Mouse (Mus musculus) spleen, embryonic (tissue): ENCODE measurements at regions not wholly inside any gene's neighbourhood (a gene's known extent, or its start where the extent isn't known, plus 50 kb on each side); places are given as distances from the start of the nearest gene placed in this dataset.

ENCODE experiments used
- CTCF ChIA-PET: fragments of 350-600 bp; sonication (Branson Sonifier 250); formaldehyde crosslinking; loops from one replicate; lab custom pipeline; 2022; lab: Charles Lee

DNA sequence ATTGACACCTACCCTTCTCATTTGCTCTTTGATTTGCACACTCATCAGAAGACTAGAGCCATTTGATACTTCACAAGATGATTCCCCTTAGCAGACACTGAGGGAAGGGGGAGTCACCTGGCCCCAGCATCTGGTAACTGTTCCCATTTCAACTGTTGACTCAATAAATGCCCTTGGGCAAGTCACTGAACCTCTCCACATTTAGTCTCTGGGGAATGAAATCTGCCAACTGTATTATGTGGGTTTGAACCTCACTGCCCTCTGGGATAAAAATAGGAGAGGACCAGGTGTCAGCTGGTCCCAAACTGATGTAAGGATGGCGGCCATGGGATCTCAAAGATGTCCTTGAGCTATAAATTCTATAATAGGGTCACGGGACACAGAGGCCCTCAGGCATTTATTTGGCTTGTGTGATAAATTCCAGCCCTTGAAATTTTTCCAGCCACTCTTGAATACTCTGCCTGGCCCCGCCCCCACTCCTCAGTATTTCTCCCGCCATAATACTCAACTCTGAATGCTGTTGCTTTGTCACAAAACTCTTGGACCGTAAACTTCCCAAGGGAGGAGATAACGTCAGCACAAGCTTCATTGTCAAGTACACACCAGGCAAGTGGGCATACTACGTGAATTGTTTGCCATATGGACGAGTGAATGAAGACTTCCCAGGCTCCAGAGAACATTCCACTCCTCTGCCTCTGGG is 155.5 kb downstream of the Qrsl1 start:
- CTCF ChIA-PET = interaction anchor here (0.6 kb wide), 1 partner anchor 98 kb away, joined by 4 read pairs; no protein-coding TSS in a partner anchor

DNA sequence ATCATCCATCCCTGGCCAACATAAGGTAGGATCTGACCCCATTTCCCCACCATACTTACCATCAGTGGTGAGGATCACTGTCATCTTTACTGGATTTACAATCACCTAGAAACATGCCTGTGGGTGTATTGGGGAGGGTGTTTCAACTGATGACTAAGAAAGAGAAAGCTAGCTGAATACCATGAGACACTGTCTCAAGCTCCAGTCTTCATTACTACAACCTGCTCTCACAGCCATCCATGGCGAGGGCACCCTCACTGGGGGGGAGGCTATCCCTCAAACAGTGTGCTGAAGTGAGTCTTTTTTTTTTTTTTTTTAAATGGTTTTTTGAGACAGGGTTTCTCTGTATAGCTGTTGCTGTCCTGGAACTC is 154.9 kb downstream of the Qrsl1 start:
- CTCF ChIA-PET = interaction anchor here (0.6 kb wide), 1 partner anchor 98 kb away, joined by 4 read pairs; no protein-coding TSS in a partner anchor

DNA sequence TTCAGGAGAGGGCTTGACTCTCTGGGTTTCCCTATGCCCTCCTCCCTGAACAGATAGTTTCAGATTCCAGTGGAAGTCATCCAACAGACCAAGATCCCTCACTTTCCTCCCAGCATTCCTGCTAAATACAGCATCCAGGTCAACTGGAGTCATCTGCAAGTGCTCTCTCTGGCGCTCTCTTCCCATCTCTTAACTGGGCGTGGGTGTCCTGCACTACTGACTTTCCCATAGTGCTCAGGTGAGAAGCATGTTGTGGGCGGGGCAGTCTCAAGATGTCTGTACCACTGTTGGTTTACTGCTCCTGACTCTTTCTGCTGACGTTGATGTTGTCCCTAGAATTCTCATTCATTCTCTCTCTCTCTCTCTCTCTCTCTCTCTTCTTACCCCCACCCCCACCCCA is 154.0 kb downstream of the Qrsl1 start:
- CTCF ChIA-PET = no interaction called here

DNA sequence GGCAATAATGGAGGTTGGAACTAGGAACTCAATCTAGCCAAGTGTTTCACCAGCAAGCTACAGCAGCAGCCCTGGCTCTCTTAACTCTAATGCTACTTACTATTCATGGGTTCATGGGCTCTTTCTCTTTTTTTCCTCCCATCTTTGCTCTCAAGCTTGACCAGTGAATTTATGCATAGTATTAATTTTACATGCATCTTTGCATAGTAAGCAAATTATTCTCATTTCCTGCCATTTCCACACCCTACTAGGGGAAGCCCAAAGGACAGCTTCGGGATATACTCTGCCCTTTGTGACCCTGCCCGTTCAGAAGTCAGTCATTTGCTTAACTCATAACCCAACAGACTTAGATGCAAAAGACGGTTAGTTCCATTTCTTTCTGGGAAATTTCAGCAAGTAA is 153.2 kb downstream of the Qrsl1 start:
- CTCF ChIA-PET = no interaction called here

DNA sequence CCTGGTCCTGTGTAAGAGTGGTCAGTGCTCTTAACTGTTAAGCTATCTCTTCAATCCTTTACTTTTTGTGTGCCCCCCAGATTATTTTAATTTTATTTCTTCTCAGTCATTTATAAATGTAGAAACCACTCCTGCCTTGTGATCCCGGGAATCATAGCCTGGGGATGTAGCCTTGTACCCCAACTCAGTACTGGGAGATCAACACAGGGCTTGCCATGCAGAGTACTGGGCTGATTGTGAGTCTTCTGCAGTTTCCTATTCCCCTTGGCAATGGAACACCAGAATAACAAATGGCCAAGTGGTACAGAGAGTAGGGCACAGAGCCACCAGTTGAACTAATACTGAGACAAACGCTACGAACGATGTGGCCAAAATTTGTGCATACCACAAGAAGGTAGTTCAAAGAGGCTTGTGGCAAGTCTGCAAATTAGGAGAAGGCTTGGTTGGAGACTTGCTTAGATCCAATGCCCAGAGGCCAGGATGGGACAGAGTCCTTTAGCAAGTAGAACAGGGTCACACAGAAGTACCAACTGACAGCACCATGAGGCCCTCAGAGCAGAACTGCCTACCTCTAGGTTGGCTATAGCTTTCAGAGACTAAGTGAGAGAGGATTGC is 151.9 kb downstream of the Qrsl1 start:
- CTCF ChIA-PET = no interaction called here

DNA sequence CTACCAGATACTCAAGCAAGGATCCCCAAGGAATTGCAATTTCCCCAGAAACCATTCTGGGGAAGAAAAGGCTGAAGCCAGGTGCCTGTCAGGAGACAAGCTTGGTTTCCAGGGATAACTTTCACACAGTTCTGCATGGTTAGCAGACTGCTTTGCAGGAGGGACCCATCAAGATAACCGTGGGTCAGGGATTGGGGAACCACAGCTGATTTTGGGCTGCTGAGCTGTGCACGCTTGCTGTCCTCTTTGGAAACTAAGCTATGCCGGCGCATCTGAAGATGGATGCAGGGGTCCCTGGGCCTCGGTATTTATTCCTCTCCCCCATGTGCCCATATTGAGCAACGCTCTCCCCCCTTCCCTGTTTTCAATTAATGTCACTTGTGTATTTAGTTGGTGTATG is 151.1 kb downstream of the Qrsl1 start:
- CTCF ChIA-PET = no interaction called here

DNA sequence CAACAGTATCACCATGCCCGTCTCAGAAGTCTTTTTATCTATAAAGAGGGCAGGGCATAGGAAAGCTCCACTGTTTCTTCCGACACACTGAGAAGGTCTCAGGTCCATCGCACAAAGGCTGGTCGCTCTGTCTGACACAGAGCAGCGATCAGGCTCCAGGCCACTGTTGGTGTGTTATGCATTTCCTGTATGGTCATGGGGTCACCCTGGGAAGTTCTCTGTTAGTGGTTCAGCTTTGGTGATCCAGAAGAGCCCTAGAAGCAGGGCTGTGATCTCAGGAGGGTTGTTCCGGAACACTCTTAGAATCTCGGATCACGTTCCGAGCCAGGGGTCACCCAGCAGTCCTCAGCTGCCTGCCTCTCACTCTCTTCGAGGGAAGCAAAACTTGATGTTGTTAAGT is 150.7 kb downstream of the Qrsl1 start:
- CTCF ChIA-PET = no interaction called here

DNA sequence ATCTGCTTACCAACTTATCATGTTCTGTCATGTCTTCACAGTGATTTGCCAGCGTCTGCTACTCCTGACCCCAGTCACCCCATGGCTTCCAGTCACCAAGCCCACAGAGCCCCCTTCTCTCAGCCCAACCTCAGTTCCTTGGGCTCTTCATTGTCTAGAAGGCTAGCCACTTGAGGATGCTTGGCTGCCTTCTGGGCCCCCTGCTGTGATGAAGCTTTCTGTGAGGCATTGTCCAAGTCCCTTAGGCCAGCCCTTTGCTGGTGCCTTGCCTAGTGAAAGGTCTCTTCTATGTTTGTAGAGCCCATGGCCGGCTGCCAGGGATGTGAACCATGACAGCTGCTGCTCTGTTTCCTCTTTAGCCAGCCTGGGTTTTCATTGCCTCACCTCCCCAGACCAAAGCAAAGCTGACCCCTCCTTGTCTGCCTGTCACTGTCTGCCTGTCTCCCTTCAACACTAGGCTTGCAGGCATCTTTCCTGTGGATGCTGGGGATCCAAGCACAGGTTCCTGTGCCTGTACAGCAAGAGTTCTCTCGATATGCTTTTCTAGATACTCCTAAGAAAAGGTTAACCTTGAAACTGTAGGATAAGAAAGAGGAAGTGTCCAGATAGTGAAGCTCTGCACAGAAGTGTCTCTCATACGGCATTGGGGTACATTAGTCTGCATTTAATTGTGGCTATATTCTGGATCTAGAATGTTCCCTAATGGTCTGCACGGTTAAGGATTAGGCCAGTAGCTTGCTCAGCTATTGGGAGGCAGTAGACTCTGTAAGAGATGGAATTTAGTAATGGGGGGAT is 149.5 kb downstream of the Qrsl1 start:
- CTCF ChIA-PET = interaction anchor here (0.6 to 1.0 kb wide), 4 partner anchors 13 to 172 kb away, joined by 4 to 5 read pairs (median 4); no protein-coding TSS in a partner anchor

DNA sequence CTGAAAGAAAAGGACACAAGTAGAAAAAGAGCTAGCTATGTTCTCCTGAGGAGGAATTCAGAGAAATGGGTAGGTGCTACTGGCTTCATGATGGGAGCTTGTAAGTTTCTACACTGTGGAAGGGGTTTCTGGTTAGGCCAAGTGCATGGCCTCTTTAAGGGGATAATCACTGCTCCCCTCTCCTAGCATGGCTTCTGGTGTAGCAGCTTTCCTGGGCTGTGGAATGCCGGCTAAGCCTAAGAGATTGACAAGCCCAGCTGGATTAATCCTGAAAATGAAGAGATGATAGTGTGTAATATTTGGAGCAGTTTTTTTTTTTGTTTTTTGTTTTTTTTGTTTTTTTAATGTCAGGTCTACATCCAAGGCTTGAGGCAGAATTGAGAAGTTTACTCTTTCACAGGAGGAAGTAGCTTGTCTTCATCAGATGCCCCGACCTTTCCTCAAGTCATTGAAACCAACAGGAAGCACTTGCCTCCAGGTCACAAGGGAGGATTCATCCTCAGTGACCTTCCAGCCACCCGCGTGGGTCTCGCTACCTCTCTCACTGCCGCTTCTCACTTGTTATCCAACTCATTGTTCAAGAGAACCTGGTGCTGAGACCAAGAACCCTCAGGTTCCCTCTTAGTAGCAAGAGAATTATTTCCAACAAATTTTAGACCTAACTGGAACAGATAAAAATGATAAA is 144.5 kb downstream of the Qrsl1 start:
- CTCF ChIA-PET = no interaction called here

DNA sequence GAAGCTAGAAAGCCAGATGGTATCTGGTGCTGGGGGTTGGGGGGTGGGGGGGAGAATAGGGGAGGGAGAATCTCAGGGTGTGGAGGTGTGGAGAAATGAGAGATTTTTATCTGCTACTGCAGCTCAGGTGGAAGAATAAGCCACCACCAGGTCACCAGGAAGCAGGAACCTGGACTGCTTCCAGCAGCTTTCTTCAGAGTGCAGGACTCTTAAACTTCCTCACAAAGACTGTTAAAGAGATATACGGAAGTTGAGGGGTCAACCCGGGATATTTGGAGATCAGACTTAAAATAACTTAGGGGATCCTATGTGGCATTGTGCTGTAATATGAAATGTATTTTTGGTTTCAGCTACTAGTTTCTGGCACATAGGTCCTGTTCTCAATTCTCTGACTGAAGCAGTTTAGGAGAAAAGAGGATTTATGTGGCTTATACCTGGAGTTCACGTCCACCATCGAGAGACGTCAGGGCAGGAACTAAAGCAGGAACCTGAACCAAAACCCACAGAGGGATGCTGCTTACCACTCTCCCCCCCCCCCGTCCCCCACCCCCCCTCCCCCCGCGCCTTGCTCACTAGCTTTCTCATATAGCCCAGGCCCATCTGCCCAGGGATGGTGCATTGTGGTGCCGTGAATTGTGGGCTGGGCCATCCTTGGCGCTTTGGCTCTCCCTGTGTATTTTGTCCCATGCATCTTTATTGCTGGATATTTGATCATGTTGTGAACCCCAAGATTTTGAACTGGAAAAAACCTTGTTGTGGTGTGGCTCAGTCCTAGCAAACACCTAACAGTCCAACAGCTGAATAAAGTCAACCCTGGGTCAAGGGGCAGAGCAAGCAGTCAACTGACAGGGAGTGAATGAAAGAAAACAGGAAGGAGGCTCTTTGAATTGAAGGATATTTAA is 143.2 kb downstream of the Qrsl1 start:
- CTCF ChIA-PET = interaction anchor here (0.6 kb wide), 2 partner anchors 67 to 1929 kb away, joined by 7 to 20 read pairs; no protein-coding TSS in a partner anchor

DNA sequence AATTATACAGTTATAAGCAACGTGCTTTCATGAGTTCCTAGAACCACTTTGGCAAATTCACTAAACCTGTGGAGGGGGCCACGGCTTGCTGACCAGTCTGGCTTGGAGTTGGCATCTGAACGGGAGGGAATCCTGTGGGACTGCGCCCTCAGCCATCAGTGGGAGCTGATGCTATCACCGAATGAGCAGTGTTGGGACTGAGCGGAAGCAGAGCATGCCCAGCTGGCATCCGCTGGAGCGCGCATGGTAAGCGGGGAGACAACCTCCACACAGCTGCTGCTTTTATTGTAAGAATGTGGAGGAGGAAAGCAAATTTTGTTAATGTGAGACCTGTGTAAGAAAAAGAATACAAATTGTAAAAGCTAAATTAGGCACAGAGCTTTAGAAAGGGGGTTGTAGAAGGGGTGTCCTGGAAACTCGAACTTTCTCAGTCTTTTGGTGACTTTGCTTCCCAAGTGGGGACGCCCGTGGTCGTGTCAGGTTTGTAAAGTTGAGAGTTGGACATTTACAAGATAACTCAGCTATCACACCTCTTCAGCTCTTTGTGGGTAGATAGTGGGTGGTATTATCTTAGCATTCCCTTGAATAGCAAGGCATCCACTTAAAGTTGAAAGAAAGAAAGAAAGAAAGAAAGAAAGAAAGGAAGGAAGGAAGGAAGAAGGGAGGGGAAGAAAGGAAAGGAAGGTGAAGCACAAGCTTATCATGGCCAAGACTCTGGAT is 142.2 kb downstream of the Qrsl1 start:
- CTCF ChIA-PET = no interaction called here

DNA sequence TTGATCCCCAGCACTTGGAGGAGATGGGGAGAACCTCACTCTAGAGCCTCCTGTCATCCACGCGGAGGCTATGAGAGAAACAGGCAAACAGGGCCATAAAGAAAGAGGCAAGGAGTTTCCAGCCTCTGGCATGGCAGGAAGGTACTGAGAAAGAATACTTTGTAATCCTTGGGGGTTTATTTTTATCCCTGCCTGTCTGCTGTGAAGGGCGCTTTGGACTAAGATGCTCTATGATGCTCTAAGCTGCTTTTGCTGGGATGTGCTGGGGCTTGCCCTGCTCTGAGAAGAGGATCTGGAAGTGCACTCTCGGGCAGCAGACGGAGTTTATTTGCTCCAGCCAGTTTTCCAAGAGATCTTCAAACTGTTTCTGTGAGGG is 141.7 kb downstream of the Qrsl1 start:
- CTCF ChIA-PET = no interaction called here

DNA sequence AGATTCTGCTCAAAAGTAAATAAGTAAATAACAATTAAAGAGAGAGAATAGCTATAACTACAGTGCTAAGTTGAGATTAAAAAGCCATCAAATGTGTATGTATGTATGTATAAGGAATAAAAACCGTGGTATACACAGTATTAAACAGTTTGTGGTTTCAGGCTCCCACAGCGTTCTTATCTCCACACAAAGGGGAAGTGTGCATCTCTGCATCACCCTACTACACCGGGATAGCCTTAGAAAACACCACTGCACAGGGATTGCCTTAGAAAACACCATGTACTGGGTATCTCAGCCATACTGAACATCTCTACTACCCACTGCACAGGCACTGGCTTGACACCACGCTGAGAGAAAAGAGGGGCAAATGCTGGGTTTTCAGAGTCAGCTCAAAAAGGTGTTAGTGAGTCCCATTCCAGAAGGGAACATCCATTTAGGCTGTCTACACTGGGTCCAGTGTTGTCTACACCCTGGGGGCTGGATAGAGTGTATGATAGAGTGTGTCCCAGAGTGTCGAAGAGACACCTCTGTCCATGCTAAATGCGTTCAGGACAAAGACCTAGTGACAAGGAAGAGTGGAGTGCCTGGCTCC is 139.5 kb downstream of the Qrsl1 start:
- CTCF ChIA-PET = interaction anchor here (0.6 kb wide), 1 partner anchor 57 kb away, joined by 3 read pairs; no protein-coding TSS in a partner anchor

DNA sequence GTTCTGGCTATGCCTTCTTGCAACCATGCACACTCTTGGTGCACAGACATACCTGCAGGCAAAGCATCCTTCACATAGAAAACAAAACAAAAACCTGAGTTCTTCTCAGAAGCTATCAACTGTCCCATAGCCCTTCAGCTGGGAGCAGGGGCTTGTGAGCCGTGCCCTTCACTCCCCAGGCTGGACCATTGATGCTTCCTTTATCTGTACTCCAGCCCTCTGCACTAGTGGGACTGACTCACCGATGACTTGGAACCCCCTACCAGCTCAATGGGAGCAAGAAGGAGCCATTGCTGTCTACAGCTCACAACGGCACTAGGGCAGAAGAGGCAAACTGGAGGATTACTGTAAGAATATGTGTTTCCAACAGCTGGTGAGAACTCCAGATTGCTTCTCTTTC is 137.0 kb downstream of the Qrsl1 start:
- CTCF ChIA-PET = no interaction called here

DNA sequence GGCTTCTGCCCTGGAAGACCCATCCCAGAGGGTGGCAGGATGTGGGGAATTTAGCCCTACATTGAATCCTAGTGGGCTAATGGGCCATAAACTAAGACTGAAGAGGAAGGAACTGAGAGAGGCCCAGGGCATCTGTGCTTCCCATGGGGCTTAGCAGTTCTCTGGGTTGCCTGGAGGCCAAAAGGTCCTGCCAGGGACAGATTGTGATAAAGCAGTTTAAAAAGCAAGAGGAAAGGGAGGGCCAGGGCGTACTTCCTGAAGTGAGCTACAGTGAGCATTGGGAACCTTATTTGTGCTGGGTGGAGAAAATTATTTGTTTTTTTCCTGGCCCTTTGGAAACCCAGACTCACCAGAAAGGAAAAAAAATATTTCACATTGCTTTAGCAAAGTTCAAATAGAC is 136.3 kb downstream of the Qrsl1 start:
- CTCF ChIA-PET = no interaction called here

DNA sequence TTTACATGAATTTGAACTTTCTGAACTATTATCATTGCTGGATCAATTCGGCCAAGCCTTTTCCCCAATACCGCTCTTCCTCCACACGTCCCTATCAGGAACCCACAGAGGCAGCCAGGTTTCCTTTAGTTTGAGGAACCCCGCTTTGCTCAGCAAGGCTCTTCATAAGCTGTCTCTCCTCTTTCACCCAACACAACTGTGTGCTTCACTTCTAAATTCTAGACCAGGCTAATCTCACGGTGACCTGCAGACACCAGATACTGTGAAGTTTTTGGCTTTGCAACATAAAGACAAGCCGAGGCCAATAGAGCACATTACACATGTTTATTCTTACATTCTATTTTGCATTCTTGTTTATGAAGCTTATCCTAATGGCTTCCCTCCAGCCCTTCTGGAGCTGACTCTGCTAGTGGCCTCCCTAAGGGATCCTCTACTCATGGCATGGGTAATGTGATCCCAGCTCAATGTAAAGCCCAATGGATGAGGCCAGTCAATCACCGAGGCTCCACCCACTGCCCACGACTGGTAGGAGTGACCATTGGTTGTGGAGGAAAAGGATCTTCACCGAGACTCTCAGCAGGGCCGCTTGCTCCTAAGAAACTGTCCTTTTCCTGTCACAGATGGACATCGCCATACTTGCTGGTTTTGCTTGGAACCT is 135.6 kb downstream of the Qrsl1 start:
- CTCF ChIA-PET = no interaction called here

DNA sequence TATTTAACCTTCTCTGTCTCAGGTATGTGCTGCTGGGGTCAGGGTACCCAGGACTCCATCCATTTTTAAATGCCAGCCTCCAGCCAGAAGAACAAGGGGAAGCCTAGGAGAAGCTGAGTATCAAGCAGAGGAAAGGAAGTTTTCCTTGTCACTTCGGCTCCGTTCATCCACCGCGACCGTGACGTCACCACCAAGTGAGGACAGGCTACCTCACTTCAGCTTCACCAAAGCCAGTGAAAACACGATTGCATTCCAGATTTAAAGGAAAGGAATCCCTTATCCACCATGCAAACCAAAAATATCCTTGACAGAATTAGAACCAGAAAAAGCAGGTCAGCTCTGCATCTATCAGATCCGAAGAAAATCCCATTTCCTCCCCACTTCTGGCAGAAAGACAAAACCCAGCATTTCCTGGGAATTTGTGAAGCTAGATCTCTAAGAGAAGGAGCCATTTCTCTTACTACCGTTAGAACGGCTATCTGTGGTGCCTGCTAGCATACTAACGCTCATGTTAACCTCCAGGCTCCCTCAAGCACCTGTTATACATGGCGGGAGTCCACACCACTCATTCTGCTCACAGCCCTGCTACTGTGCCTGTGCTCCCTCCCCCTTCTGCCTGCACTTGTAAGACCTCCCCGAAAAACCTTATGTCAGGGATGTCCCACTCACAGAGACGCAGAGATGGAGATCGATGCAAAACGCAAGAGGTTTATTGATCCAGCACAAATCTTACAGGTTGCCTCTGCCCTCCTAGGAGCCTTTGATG is 133.4 kb downstream of the Qrsl1 start:
- CTCF ChIA-PET = interaction anchor here (0.6 to 0.7 kb wide), 2 partner anchors 57 to 696 kb away, joined by 4 read pairs; no protein-coding TSS in a partner anchor

DNA sequence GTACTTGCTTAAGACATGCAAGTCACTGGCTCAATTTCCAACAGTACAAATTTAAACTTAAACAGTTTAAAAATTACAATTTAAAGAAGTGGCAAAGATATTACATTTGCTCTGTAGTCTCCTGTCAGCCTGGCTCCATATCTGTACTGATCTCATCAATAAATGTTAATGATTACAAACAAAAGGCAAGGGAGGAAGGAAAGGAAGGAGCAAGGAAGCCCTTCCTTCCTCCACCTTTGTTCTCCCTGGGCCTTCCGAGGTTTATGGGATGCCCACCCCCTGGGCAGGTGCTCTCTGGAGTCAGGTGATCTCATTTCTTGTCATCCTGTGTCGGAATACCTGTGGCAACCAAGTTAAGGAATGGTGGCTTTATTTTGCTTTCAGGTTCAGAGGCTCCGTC is 132.5 kb downstream of the Qrsl1 start:
- CTCF ChIA-PET = no interaction called here
